Mouse (Mus musculus): ENCODE measurements around the gene Mxi1. TPM values are rescaled to one million over a fixed set of nuclear protein-coding genes. Genes with fewer than 3 reads are reported as not detected.
"Not testable (repeated sequence)": the region's sequence is repeated elsewhere in the genome, so short reads cannot be mapped to it uniquely, and the experiment has no call there.

The Mxi1 gene
- total RNA-seq, 1 experiment from 2014 or later, result 75.6 TPM

DNA sequence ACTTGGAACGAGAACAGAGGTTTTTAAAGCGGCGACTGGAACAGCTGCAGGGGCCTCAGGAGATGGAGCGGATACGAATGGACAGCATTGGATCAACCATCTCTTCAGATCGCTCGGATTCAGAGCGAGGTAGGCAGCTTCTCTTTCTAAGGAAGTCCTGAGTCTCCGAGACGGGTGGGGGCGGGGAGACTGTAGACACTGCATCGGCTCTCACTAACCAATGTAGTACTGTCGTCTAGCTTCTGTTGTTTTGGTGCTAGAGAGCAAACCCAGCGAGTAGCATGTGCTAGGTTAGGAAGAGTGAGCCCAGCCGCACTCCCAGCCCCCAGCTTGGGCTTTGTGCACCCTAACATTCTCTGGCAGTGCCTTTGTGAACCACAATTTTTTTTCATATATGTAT is 59.9 kb downstream of the Mxi1 start:
- ATAC-seq (replicated peaks in 1 of 2; ENCODE audit: insufficient read depth in 1 of 2, low FRiP score in 2 of 2, low TSS enrichment in 1 of 2, low read depth in 1 of 2, poor library complexity in 2 of 2, severe bottlenecking in 2 of 2), result no peak

DNA sequence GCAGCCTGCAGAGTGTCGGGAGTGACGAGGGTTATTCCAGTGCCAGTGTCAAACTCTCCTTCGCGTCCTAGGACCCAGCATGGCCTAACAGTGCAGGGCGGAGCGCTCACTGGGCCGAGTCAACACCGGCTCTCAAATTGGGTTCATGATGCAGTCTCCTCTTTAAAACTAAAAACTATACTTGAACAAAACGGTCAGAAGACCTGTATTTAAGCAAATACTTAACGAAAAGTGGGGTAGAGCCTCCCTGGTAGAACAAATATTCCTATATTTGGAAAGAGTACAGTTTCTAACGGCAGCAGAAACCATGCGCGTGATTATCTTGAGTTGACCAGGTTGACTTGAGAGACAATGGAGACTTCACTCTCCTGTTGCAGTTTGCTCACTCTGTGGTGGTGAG is 61.3 kb downstream of the Mxi1 start, which contains the start of gene Gm10197:
TSS of gene Gm10197 (minus strand) at position 101 of the 400 bp plus-strand sequence.
- no peak for ATAC-seq (replicated peaks in 1 of 2; ENCODE audit: insufficient read depth in 1 of 2, low FRiP score in 2 of 2, low TSS enrichment in 1 of 2, low read depth in 1 of 2, poor library complexity in 2 of 2, severe bottlenecking in 2 of 2)

DNA sequence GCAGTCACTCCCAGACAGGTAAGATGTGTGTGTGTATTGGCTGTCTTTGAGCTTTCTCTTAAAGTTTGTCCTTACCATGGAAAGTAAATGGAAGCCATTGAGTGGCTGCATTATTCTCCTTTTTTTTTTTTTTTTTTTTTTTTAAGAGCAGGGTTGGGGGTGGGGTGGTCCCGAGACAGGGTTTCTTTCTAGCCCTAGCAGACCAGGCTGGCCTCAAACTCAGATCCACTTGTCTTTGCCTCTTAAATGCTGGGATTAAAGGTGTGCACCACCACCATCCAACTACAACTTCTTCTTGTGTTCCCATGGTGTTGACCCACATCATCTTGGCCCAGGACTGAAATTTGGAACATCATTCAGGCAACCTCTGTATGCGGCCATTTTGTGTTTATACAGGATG is 63.3 kb downstream of the Mxi1 start:
- no peak for ATAC-seq (replicated peaks in 1 of 2; ENCODE audit: insufficient read depth in 1 of 2, low FRiP score in 2 of 2, low TSS enrichment in 1 of 2, low read depth in 1 of 2, poor library complexity in 2 of 2, severe bottlenecking in 2 of 2)

DNA sequence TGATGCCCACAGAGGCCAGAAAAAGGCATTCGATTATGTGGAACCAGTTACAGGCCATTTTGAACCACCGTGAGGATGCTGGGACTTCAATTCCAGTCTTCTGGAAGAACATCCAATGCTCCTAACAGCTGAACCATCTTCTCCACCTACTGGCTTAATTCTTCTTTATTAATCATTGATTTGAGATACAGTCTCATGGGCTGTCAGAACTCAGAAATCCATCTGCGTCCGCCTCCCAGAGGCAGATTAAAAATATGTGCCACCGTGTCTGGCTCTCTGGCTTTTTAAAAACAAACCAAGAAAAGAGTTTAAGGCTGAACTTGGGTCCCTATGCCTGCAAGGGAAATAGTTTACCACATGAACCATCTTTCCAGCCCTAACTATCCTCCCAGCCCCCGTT is 65.0 kb downstream of the Mxi1 start:
- ATAC-seq (replicated peaks in 1 of 2; ENCODE audit: insufficient read depth in 1 of 2, low FRiP score in 2 of 2, low TSS enrichment in 1 of 2, low read depth in 1 of 2, poor library complexity in 2 of 2, severe bottlenecking in 2 of 2), result no peak

DNA sequence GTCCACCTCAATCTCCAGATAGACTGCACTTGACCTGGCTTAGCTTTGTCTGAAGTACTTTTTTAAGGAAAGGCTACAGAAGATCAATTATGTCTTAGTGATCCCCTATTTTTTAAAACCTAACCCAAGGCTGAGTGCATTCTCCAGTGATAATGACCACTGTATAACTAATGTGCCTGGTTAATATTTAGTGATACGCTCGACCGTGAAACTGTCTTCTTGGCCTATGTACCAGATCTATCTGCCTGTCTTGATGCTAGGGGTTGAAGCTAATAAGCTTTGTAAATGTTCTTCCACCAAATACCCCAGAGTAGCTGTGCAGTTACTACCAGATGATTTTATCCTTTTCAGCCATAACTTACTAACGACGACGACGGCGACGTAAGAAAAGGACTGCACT is 65.5 kb downstream of the Mxi1 start:
- ATAC-seq (replicated peaks in 1 of 2; ENCODE audit: insufficient read depth in 1 of 2, low FRiP score in 2 of 2, low TSS enrichment in 1 of 2, low read depth in 1 of 2, poor library complexity in 2 of 2, severe bottlenecking in 2 of 2), result no peak

DNA sequence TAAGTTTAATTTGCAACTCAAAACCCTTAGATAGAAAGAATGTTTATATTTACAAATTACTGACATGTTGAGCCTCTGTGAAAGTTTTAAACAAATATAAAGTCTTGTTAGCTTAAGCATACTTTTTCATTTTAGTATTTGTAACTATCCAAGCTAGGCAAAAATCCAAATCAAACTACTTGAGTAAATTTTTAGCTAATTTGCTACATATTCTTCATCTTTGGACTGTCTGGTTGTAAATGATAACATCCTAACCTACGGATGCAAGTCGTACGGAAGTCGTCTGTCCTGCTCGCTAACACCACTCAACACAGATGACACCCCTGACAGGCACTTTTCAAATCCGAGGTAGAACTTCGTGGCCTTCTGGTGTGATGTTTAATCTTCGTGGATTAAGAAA is 67.3 kb downstream of the Mxi1 start:
- no peak for ATAC-seq (replicated peaks in 1 of 2; ENCODE audit: insufficient read depth in 1 of 2, low FRiP score in 2 of 2, low TSS enrichment in 1 of 2, low read depth in 1 of 2, poor library complexity in 2 of 2, severe bottlenecking in 2 of 2)

DNA sequence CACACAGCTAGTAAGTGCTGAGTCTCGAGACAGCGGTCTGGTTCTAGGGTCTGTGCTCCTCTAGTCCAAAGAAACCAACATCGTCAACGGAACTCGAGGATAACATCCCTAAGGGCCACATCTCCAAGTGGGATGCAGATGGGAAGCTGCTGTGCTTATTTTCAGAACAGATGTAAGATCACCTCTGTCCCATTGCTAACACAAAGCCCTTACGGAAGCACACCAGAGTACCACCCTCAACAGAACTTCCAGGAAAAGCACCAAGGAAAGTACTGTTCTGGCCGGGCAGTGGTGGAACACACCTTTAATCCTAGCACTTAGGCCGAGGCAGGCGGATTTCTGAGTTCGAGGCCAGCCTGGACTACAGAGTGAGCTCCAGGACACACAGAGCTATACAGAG is 68.1 kb downstream of the Mxi1 start:
- ATAC-seq (replicated peaks in 1 of 2; ENCODE audit: insufficient read depth in 1 of 2, low FRiP score in 2 of 2, low TSS enrichment in 1 of 2, low read depth in 1 of 2, poor library complexity in 2 of 2, severe bottlenecking in 2 of 2), result no peak

DNA sequence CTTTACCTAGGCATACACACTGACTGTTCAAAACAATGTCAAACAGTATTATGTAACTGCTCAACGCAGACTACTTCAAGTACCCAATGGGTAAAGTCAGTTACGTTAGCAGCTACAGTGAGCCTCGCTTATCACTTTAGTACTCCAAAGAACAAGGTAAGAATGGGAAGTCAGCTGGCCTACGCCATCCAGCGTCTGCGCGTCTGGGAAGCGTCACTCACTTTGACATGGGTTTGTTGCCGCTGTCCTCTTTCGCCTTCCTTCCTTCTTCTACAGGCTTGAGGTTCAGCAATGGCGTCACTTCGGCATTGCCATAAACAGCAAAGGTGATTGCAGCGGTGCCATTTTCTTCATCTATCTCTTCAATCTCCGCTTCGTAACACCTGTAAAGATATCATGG is 73.0 kb downstream of the Mxi1 start:
- no peak for ATAC-seq (replicated peaks in 1 of 2; ENCODE audit: insufficient read depth in 1 of 2, low FRiP score in 2 of 2, low TSS enrichment in 1 of 2, low read depth in 1 of 2, poor library complexity in 2 of 2, severe bottlenecking in 2 of 2)

DNA sequence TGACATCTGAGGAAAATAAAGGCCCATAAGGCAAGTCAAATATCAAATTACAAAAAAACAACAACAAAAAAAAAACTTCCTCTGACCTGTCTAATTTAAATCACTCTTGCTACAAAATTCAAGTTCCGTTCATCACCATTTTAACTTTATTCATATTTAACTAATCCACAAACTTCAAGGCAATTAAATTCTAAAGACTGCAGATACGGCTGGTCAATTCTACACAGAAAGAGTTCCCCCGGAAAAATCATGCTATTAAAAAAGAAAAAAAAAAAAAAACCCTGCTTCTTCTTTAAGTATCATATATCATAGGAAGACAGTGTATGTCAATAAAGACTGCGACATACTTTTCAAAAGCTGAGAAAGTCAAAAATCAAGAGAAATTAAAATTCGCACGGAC is 79.1 kb downstream of the Mxi1 start:
- no peak for ATAC-seq (replicated peaks in 1 of 2; ENCODE audit: insufficient read depth in 1 of 2, low FRiP score in 2 of 2, low TSS enrichment in 1 of 2, low read depth in 1 of 2, poor library complexity in 2 of 2, severe bottlenecking in 2 of 2)

DNA sequence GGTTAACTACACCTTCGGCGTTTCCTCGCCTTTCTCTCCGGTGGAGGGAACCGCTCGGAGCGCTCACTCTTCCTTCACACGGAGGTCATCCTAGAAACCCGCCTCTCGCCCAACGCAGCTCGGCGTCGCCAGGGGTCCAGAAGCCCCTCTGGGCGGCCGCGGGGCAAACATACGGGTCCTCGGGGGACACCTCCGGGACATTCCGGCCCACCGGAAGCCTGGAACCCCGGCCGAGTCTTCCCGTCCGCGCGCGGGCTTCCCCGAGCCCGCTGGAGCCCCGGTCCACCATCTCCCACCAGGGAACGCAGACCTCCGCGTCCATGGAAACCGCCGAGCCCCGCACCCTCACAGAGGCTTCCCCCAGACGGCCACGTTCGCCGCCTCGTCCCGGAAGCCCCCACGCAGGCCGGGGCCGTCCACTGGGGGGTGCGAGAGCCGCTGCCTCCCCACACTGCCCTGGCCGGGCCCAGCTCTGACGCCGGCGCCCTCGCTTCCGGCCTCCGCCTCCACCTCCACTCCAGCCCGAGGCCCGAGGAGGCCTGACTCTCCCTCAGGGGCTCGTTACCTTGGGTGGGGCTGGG is 79.6 kb downstream of the Mxi1 start:
- ATAC-seq (replicated peaks in 1 of 2; ENCODE audit: insufficient read depth in 1 of 2, low FRiP score in 2 of 2, low TSS enrichment in 1 of 2, low read depth in 1 of 2, poor library complexity in 2 of 2, severe bottlenecking in 2 of 2), result peak; percentile 20 to 33; a peak in 2 of 4 replicates

DNA sequence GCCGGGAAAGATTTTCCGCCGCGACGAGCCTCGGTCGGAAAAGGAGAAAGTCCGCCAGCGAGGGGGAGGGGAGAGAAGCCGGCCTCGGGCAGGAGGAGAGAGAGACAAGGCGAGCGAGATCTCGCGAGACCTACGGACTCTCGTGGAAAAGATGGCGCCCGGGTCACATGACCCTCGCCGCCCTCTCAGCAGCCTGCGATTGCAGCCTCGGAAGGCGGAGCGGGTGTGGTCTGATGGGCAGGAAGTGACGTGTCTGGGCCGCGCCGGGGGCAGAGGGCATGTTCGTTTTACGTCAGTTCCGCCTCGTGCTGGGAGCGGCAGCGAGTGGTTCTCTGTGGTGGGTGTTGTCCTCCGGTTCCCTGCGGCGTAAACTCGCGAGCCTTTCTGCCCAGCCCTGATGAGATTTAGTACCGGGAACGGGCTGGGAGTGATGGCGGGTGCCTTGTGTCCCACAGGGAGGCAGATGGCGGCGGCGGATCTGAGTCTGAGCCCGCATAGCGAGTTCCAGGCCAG is 80.2 kb downstream of the Mxi1 start, which contains the start of gene Smndc1:
TSS of gene Smndc1 (minus strand) at position 84 of the 513 bp plus-strand sequence.
- peak; percentile 94 to 96 for ATAC-seq (replicated peaks in 1 of 2; ENCODE audit: insufficient read depth in 1 of 2, low FRiP score in 2 of 2, low TSS enrichment in 1 of 2, low read depth in 1 of 2, poor library complexity in 2 of 2, severe bottlenecking in 2 of 2)

DNA sequence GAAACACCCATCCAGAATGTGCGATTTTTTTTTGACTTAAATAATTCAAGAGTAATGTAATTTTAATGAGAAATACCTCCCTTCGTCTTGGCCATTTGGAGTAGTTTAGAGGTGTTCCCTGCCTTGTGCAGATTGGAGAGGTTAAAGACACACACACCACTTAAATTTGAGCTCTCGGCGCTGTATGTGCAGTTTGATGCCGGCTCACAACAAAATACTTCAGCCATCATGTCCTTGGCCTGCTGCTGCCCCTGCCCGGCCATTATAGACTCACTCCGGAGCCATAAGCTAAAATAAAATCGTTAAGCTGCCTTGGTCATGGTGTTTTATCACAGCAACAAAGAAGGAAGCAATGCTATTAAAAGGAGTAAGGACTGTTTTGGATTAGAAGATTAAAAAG is 81.1 kb downstream of the Mxi1 start:
- ATAC-seq (replicated peaks in 1 of 2; ENCODE audit: insufficient read depth in 1 of 2, low FRiP score in 2 of 2, low TSS enrichment in 1 of 2, low read depth in 1 of 2, poor library complexity in 2 of 2, severe bottlenecking in 2 of 2), result no peak

DNA sequence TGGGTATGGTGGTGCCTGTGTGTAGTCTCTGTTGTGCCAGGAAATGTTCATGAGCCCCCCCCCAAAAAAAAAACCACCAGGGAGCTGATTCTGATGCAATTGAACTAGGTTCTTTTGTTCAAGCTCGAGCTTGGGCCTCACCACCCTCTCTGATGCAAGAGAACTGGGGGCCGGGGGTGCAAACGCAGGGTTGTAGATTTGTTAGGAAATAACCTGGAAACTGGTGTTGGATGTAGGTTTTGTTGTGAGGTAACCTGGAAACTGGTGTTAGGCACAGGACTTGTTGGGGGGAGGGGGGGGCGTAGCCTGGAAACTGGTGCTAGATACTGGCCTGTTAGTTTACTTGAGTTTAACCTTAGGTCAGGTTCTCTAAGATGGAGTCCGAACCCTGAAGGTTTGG is 81.5 kb downstream of the Mxi1 start:
- ATAC-seq (replicated peaks in 1 of 2; ENCODE audit: insufficient read depth in 1 of 2, low FRiP score in 2 of 2, low TSS enrichment in 1 of 2, low read depth in 1 of 2, poor library complexity in 2 of 2, severe bottlenecking in 2 of 2), result no peak

DNA sequence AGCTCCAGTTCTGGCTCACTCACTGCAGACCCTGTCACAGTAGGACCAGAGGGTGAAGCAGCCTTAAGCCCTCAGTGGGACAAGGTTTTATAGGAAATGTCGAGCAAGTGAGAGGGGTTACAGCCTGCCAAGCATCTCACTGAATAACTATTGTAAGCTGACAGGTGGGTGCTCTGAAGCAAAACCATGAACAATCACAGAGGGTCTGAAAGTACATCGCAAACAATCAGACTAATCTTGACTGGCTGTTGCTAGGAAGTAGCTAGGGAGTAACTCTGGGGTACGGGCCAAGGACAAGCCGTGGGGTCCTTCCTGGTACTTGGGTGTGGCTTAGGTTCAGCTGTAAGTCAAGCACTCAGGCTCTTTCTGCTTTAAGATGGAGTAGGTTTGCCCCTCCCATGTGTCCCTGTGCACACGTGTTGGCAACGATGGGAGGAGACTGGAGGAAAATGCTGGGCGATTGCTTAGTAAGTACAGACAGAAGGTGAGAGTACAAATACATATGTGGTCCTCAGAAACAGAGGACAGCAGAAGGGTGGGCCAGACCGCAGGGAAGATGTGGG is 82.5 kb downstream of the Mxi1 start:
- no peak for ATAC-seq (replicated peaks in 1 of 2; ENCODE audit: insufficient read depth in 1 of 2, low FRiP score in 2 of 2, low TSS enrichment in 1 of 2, low read depth in 1 of 2, poor library complexity in 2 of 2, severe bottlenecking in 2 of 2)

DNA sequence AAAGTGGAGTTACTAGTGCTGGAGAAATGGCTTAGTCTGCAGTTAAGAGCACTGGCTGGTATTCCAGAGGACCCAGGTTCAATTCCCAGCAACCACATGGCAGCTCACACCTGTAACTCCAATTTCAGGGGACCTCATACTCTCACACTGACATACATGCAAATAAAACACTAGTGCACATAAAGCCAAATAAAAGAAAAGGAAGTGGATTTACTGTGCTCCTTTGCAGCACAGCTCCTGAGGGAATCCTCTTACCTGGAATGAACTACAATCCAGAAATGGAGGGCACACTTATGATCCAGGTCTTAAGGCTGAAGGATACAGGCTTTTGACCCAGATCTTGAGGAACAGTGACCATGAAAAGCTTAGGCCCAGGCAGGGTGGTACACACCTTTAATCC is 83.3 kb downstream of the Mxi1 start:
- ATAC-seq (replicated peaks in 1 of 2; ENCODE audit: insufficient read depth in 1 of 2, low FRiP score in 2 of 2, low TSS enrichment in 1 of 2, low read depth in 1 of 2, poor library complexity in 2 of 2, severe bottlenecking in 2 of 2), result no peak

DNA sequence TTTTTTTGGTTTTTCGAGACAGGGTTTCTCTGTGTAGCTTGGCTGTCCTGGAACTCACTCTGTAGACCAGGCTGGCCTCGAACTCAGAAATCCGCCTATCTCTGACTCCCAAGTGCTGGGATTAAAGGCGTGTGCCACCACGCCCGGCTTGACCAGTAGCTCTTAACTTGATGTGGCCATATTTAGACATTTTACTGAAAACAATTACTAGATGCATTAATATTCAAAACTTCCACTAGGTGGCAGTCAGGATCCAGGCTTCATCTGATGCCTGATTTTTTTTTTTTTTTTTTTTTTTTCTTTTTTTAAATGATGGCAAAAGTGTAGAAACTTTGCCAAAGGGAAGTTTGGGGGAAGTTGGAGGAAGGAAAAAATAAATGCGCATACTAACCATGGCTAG is 84.2 kb downstream of the Mxi1 start:
- no peak for ATAC-seq (replicated peaks in 1 of 2; ENCODE audit: insufficient read depth in 1 of 2, low FRiP score in 2 of 2, low TSS enrichment in 1 of 2, low read depth in 1 of 2, poor library complexity in 2 of 2, severe bottlenecking in 2 of 2)

DNA sequence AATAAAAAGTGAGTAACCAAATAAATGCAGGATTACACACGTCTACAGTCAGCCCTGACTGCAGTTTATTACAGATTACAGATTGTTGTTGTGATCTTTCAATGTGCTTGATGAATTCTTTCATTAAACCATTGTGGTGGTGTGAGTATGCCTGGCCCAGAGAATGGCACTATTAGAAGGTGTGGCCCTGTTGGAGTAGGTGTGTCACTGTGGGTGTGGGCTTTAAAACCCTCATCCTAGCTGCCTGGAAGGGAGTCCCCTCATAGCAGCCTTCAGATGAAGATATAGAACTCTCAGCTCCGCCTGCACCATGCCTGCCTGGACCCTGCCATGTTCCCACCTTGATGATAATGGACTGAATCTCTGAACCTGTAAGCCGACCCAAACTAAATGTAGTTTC is 84.6 kb downstream of the Mxi1 start:
- not testable (repeated sequence) for ATAC-seq (replicated peaks in 1 of 2; ENCODE audit: insufficient read depth in 1 of 2, low FRiP score in 2 of 2, low TSS enrichment in 1 of 2, low read depth in 1 of 2, poor library complexity in 2 of 2, severe bottlenecking in 2 of 2)

DNA sequence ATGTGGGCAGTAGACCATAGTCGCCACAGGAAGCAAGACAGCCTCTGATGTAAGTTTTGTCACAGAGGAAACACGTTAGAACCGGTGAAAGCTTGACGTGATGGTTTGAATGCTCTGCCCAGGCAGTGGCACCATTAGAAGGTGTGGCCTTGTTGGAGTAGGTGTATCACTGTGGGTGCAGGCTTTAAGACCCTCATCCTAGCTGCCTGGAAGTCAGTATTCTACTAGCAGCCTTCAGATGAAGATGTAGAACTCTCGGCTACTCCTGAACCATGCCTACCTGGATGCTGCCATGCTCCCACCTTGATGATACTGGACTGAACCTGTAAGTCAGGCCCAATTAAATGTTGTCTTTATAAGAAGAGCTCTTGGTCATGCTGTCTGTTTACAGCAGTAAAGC is 85.5 kb downstream of the Mxi1 start:
- ATAC-seq (replicated peaks in 1 of 2; ENCODE audit: insufficient read depth in 1 of 2, low FRiP score in 2 of 2, low TSS enrichment in 1 of 2, low read depth in 1 of 2, poor library complexity in 2 of 2, severe bottlenecking in 2 of 2), result not testable (repeated sequence)

Measured in hematopoietic stem cell, adult 5-6 weeks (primary cell).